Mouse (Mus musculus) stomach, postnatal 0 days (tissue): ENCODE measurements around the gene Raph1.

Experiments
- CTCF ChIP-seq: IDR thresholded peaks from 2 replicates; pipeline ENCODE4 v1.5.1; 2016; ENCODE audit warnings: antibody characterized with exemption, low read depth, mild to moderate bottlenecking, moderate library complexity
- EP300 ChIP-seq: optimal IDR thresholded peaks from 2 replicates; pipeline ENCODE3; 2016; ENCODE audit warnings: antibody characterized with exemption

- TF ChIP-seq CTCF (no peak), EP300 (no peak)
Observed at GRCm38 (mm10) chr1:60485649-60486048, 81.3 kb downstream of the Raph1 start.
